Mouse (Mus musculus): ENCODE data around the gene Lysmd2. TPM values are rescaled to one million over a fixed set of nuclear protein-coding genes. Genes with fewer than 3 reads are reported as not detected.
"Not testable (repeated sequence)": the region's sequence is repeated elsewhere in the genome, so short reads cannot be mapped to it uniquely, and the experiment has no call there.

Lysmd2 gene
- polyA plus RNA-seq, 1 experiment: 11.9 TPM

DNA sequence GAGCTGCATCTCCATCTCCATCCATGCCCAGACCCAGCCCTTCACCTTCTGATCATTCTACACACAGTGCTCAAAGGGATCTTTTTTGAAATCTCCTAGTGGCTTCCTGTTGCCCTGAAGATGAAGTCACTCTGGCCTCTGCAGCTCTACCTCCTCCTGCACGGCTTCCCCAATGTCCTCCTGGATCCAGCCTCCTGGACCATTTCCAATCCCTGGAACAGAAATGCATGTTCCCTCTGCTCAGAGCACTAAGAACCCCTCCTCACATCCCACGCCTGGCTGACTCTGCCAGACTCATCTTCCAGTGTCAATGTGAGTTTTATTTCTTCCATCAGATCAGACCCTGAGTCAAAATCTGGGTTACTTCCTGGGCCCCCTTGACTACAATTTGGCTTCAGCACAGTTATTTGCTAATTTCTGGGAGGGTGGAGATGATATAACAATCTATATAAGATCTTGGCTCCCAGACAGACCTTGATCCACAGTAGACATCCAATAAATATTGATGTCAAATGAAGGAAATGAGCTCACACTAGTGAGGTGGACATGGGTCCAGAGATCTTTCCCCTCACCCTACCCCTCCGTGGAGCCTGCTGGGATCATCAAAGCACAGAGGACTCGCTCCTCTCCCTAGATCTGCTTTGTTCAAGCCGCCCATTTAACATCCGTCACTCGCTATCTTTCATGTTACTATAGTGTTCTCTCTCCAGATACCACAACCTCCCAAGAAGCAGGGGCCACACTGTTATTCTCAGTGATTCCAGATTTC is 25.2 kb upstream of the Lysmd2 start:
- TF ChIP-seq GATA1 (IDR thresholded peaks at IDR 0.05; ENCODE audit: borderline replicate concordance, low read length) (no peak), FLI1 (IDR thresholded peaks at IDR 0.05; ENCODE audit: low read length) (no peak)
- no peaks in the 10 kb centered on the region for H3K36me3 ChIP-seq (replicated peaks; ENCODE audit: low read length)
- H3K4me1 ChIP-seq: 0 out of 2 replicates have a peak, but pooled peaks cover 4% of the 10 kb centered on the region
- H3K27me3 ChIP-seq (replicated peaks): peaks cover 45% of the 10 kb centered on the region
- H3K4me3 ChIP-seq (replicated peaks): no peak overlapping the region
- H3K9me3 ChIP-seq: no peaks in the 10 kb centered on the region

DNA sequence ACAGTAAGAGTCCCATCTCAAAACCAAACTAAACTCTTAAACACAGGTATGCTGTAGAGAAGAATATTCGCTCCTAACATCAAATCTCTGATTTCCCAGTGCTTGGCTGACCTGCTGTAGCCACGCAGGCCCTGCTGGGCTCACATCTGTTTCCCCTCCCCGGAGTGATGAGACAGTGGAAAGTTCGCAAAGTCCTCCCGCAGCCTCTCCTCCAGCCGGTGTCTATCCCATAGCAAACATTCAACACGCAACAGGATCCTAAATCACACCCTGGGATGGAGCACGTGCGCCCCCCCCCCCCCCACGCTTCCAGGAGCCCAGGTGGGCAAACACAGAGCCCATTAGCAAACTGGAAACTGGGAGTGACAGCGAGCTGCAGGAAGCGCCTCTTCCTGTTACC is 24.0 kb upstream of the Lysmd2 start:
- Histone ChIP-seq H3K36me3 (replicated peaks; ENCODE audit: low read length) (no peaks in the 10 kb centered on the region), H3K4me1 (0 out of 2 replicates have a peak, but pooled peaks cover 4% of the 10 kb centered on the region), H3K27me3 (replicated peaks) (peaks cover 46% of the 10 kb centered on the region), H3K4me3 (replicated peaks) (no peak overlapping the region), H3K9me3 (no peaks in the 10 kb centered on the region)
- TF ChIP-seq FLI1 (IDR thresholded peaks at IDR 0.05; ENCODE audit: low read length) (no peak), GATA1 (IDR thresholded peaks at IDR 0.05; ENCODE audit: borderline replicate concordance, low read length) (no peak)

- TF ChIP-seq FLI1 (IDR thresholded peaks at IDR 0.05; ENCODE audit: low read length): no peak
- TF ChIP-seq GATA1 (IDR thresholded peaks at IDR 0.05; ENCODE audit: borderline replicate concordance, low read length): no peak
- H3K36me3 ChIP-seq (replicated peaks; ENCODE audit: low read length): no peaks in the 10 kb centered on the region
Observed at GRCm38 (mm10) chr9:75607496-75607895, 18.0 kb upstream of the Lysmd2 start.

GRCm38 (mm10) chr9:75609505-75609904 is 16.0 kb upstream of the Lysmd2 start:
- no peaks in the 10 kb centered on the region for H3K9me3 ChIP-seq
- TF ChIP-seq GATA1 (IDR thresholded peaks at IDR 0.05; ENCODE audit: borderline replicate concordance, low read length) (no peak), FLI1 (IDR thresholded peaks at IDR 0.05; ENCODE audit: low read length) (no peak)
- peaks cover 53% of the 10 kb centered on the region for H3K27me3 ChIP-seq (replicated peaks)
- no peak overlapping the region for H3K4me3 ChIP-seq (replicated peaks)
- H3K36me3 ChIP-seq (replicated peaks; ENCODE audit: low read length): no peaks in the 10 kb centered on the region
- H3K4me1 ChIP-seq: peaks cover 10% of the 10 kb centered on the region

More at GRCm38 (mm10) chr9:75607496-75607895, 18.0 kb upstream of the Lysmd2 start:
- no peaks in the 10 kb centered on the region for H3K9me3 ChIP-seq
- peaks cover 42% of the 10 kb centered on the region for H3K27me3 ChIP-seq (replicated peaks)
- peaks cover 10% of the 10 kb centered on the region for H3K4me1 ChIP-seq
- H3K4me3 ChIP-seq (replicated peaks): no peak overlapping the region

DNA sequence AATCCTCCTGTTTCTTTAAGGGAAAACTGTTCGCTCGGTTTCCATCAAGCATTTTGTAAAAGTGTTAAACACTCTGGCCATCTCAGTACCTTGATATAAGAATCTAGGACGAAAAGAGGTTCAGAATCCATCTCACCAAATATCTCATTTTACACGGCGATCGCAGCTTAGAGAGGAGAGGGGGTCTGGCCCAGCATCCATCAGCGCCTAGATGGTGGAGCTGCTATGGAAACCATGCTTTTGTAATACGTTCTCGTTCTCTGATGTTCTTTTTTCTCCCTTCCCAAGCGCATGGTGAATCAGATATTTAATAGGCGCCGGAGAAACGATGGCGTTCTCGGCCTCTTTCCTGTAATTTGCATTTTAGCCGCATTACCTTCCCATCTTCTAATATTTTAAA is 15.6 kb upstream of the Lysmd2 start:
- H3K27me3 ChIP-seq (replicated peaks): peaks cover 57% of the 10 kb centered on the region
- TF ChIP-seq FLI1 (IDR thresholded peaks at IDR 0.05; ENCODE audit: low read length) (no peak), GATA1 (IDR thresholded peaks at IDR 0.05; ENCODE audit: borderline replicate concordance, low read length) (no peak)
- H3K36me3 ChIP-seq (replicated peaks; ENCODE audit: low read length): no peaks in the 10 kb centered on the region
- peaks cover 10% of the 10 kb centered on the region for H3K4me1 ChIP-seq
- no peaks in the 10 kb centered on the region for H3K9me3 ChIP-seq
- no peak overlapping the region for H3K4me3 ChIP-seq (replicated peaks)

DNA sequence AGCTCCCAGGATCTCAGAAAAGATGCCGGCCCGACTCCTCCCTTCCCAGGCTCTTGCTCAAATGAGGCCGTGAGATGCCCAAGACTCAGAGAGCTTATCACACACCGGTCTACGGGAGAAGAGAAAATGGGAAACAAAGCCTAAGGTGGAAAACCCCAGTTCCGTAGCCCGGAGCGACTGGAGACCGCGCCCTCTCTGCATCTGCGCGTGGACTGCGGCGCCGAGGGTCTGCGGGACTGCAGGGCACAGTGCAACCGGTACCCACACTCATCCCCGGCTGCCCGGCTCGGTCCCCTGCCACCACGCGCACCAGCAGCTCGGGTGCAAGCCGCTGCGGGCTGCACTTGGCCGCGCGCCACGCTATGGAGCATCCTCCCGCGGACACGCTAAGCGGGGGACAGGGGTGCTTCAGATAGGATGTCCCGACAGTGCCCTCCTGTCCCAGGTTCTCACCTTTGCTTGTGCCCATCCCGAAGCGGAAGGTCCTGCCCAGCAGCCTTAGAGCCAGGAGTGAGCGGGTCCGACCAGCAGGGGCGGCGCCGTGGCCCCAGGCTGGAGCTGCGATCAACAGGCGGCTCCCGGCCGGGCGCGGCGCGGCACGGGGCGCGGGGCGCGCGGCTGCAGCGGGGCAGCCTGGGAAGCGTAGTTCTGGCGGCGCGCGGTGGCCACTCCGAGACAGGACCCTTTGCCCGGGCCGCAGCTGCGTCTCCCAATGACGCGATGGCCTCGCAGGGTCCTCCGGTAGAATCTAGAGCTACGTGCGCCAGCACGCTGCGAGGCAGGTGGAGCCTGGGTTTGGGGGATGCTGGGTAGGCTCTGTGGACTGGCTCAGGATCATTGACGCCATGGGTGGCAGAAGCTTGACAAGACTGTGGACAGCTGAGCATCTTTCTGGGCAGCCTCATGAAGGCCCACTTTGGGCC is 14.7 kb upstream of the Lysmd2 start, which contains the start of gene Tmod2:
Gene Tmod2, minus strand, starts transcription at position 755 of the 923 bp plus-strand sequence.
- Histone ChIP-seq H3K9me3 (no peaks in the 10 kb centered on the region), H3K4me3 (replicated peaks) (peak within 1 kb of the TSS; percentile 90), H3K27me3 (replicated peaks) (peaks cover 61% of the 10 kb centered on the region), H3K4me1 (peaks cover 10% of the 10 kb centered on the region), H3K36me3 (replicated peaks; ENCODE audit: low read length) (no peaks in the 10 kb centered on the region)
- TF ChIP-seq GATA1 (IDR thresholded peaks at IDR 0.05; ENCODE audit: borderline replicate concordance, low read length) (no peak), FLI1 (IDR thresholded peaks at IDR 0.05; ENCODE audit: low read length) (no peak)

DNA sequence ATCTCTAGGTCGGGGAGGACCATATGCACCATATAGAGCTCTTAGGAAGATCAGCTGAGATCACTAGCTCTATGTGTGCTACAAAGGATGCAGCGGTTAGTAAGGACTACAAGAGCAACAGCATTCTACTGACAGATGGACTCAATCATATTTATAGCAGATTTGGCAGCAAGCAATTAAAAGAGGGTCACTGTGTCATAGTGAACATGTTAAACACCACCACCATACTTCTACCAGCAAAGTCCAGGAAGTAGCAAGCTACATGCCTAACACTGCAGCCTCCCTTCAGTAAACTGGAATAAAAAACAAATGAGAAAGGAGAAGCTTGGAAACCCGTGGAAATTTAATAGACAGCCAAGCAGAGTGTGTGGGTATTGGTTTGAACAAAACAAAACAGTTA is 9.0 kb upstream of the Lysmd2 start:
- Histone ChIP-seq H3K27me3 (replicated peaks) (peaks cover 48% of the 10 kb centered on the region), H3K4me3 (replicated peaks) (no peak overlapping the region), H3K36me3 (replicated peaks; ENCODE audit: low read length) (no peaks in the 10 kb centered on the region), H3K4me1 (no peaks in the 10 kb centered on the region), H3K9me3 (peaks cover 12% of the 10 kb centered on the region)
- TF ChIP-seq GATA1 (IDR thresholded peaks at IDR 0.05; ENCODE audit: borderline replicate concordance, low read length) (no peak), FLI1 (IDR thresholded peaks at IDR 0.05; ENCODE audit: low read length) (no peak)

GRCm38 (mm10) chr9:75618836-75619400 is 6.6 kb upstream of the Lysmd2 start:
- H3K27me3 ChIP-seq (replicated peaks): peaks cover 37% of the 10 kb centered on the region
- H3K4me3 ChIP-seq (replicated peaks): no peak overlapping the region
- TF ChIP-seq FLI1 (IDR thresholded peaks at IDR 0.05; ENCODE audit: low read length) (no peak), GATA1 (IDR thresholded peaks at IDR 0.05; ENCODE audit: borderline replicate concordance, low read length) (no peak)
- no peaks in the 10 kb centered on the region for H3K4me1 ChIP-seq
- H3K9me3 ChIP-seq: peaks cover 12% of the 10 kb centered on the region
- no peaks in the 10 kb centered on the region for H3K36me3 ChIP-seq (replicated peaks; ENCODE audit: low read length)

- H3K27me3 ChIP-seq (replicated peaks): peaks cover 40% of the 10 kb centered on the region
- H3K36me3 ChIP-seq (replicated peaks; ENCODE audit: low read length); H3K4me1 ChIP-seq; H3K4me3 ChIP-seq (replicated peaks): not testable (repeated sequence)
- peaks cover 12% of the 10 kb centered on the region for H3K9me3 ChIP-seq
Observed at GRCm38 (mm10) chr9:75619761-75620160, 5.8 kb upstream of the Lysmd2 start.
